In the genomic region with DNA sequence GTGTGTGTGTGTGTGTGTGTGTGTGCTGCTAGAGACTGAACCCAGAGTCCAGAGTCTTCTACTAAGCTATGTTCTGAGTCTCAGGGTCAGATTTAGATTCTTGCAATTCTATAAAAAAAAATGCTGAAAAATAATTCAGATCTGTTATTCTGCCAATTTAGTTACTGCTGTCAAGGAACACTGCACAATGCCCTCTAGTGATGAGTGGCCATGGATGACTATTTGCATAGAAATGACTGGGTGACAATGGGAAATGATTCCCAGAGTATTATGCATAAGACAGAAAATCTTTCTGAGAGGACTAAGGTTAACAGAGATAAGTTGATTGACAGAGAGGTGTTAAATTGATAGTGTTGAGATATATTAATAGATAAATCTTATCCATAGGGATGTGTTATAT, we compare ENCODE assay signal across 22 mouse cellular contexts. TPM values are rescaled to one million over a fixed set of nuclear protein-coding genes. Genes with fewer than 3 reads are reported as not detected.
DNase-seq lines count a peak whose midpoint lies in the region; ATAC-seq and TF ChIP-seq lines count a peak whose summit lies in the region.
"Had no signal": no experiment of that assay in that cellular context is flagged by ENCODE, and none has a peak within 500 bp of the region (broad histone marks: within the 10 kb centered on the region; RNA-seq: fewer than 3 reads in every experiment).

No protein-coding gene starts in this region.

- H3K36me3 ChIP-seq in heart, embryonic 11.5 days (ENCODE audit: control insufficient read depth, insufficient read depth, low read length), result no peaks in the 10 kb centered on the region
- H3K36me3 ChIP-seq: embryonic facial prominence, embryonic 10.5 days; forebrain, embryonic 10.5 days; heart, embryonic 12.5 days; hindbrain, embryonic 13.5 days had no signal

- no peaks in the 10 kb centered on the region for H3K4me1 ChIP-seq in heart, embryonic 11.5 days (ENCODE audit: control insufficient read depth, insufficient read depth, low read length)
- H3K4me1 ChIP-seq: embryonic facial prominence, embryonic 10.5 days; heart, embryonic 12.5 days; hindbrain, embryonic 13.5 days had no signal

- peak; percentile 11 for DNase-seq in heart, adult 11 months
- DNase-seq in layer of hippocampus, adult 2 months (ENCODE audit: low spot score in 2 of 2), result no peak
- DNase-seq in layer of hippocampus, adult 18-20 months (ENCODE audit: low spot score in 2 of 2), result no peak
- DNase-seq in 3T3-L1 (ENCODE audit: low read depth, low spot score), result peak; percentile 4
- DNase-seq in brain, adult 2 months (ENCODE audit: low read depth, low spot score), result peak; percentile 41
- DNase-seq: adrenal gland, postnatal 25 days; B cell, adult 2 months; cerebellum, adult 11 months; cerebellum, adult 9-11 months; heart, postnatal 14 days; kidney, adult 18-20 months; kidney, postnatal 14 days; thymus, adult 2 months had no signal

- H3K4me3 ChIP-seq in heart, embryonic 11.5 days (ENCODE audit: low read depth, low read length), result no peak overlapping the region
- H3K4me3 ChIP-seq in layer of hippocampus, adult 2 months, result peak overlapping the region; percentile 26
- H3K4me3 ChIP-seq: embryonic facial prominence, embryonic 10.5 days; forebrain, embryonic 10.5 days; heart, embryonic 12.5 days; hindbrain, embryonic 13.5 days had no signal

- no peak overlapping the region for H3K4me2 ChIP-seq in heart, embryonic 11.5 days
- H3K4me2 ChIP-seq: heart, embryonic 12.5 days; hindbrain, embryonic 13.5 days had no signal

- no peak overlapping the region for H3K9ac ChIP-seq in heart, embryonic 11.5 days (ENCODE audit: low read depth, low read length)
- H3K9ac ChIP-seq: heart, embryonic 12.5 days; hindbrain, embryonic 13.5 days; liver, embryonic 14.5 days had no signal

- no peak for ATAC-seq in heart, embryonic 11.5 days (replicated peaks; ENCODE audit: insufficient number of reproducible peaks, low FRiP score, low TSS enrichment)
- ATAC-seq in erythroblast, adult 5-6 weeks (replicated peaks; ENCODE audit: low FRiP score, poor library complexity, severe bottlenecking), result no peak
- ATAC-seq: inflammation-experienced regulatory T-cells, adult 6 months had no signal

- no peaks in the 10 kb centered on the region for H3K9me3 ChIP-seq in heart, embryonic 11.5 days (replicated peaks; ENCODE audit: control insufficient read depth, low read length)
- H3K9me3 ChIP-seq: embryonic facial prominence, embryonic 10.5 days; forebrain, embryonic 10.5 days; heart, embryonic 12.5 days; hindbrain, embryonic 13.5 days had no signal

- no peak overlapping the region for H3K27ac ChIP-seq in heart, embryonic 11.5 days (ENCODE audit: low read depth, low read length)
- H3K27ac ChIP-seq in layer of hippocampus, adult 2 months, result peak overlapping the region; percentile 19; the same call in 1 of the 2 replicates
- H3K27ac ChIP-seq: embryonic facial prominence, embryonic 10.5 days; forebrain, embryonic 10.5 days; hindbrain, embryonic 13.5 days; liver, embryonic 14.5 days; macrophage had no signal

- no peaks in the 10 kb centered on the region for H3K27me3 ChIP-seq in heart, embryonic 11.5 days (ENCODE audit: control insufficient read depth, insufficient read depth, low read length)
- H3K27me3 ChIP-seq: heart, embryonic 12.5 days; hindbrain, embryonic 13.5 days had no signal

- TF ChIP-seq CTCF in layer of hippocampus, adult 2 months (conservative IDR thresholded peaks at IDR 0.05), result peak; percentile 68

RNA-seq across cellular contexts. Expression of a gene that starts 32.3 kb away (rescaled TPM):
- 48.0 and 50.5 TPM in 2 replicates for polyA plus RNA-seq in heart, embryonic 11.5 days (2014; fragmentation: Nextera tagmentation; extraction: Ambion mirVana)
- total RNA-seq in layer of hippocampus, adult 2 months (2021), result 100 to 1,000 TPM in 1 of 2 experiments, 10 to 100 TPM in 1; 90.9 to 108 TPM
- 100 to 1,000 TPM in 1 of 2 experiments, 10 to 100 TPM in 1; 96.4 to 102 TPM for total RNA-seq in layer of hippocampus, adult 18-20 months (2021)
- total RNA-seq in erythroblast, adult 5-6 weeks (2015; ENCODE audit: low replicate concordance), result 1.9 and 2.5 TPM in 2 replicates
- total RNA-seq in erythroblast, adult 5-6 weeks (2017; ENCODE audit: low replicate concordance), result 2.4 and 2.6 TPM in 2 replicates

Comparison
In these comparisons a context has a peak if more than half of its experiments do, and no peak if none do; other contexts are left out.
1. DNase-seq: peak in heart, adult 11 months (single experiment), 3T3-L1 (single experiment) and brain, adult 2 months (single experiment); none in layer of hippocampus, adult 2 months (0 of 2) and layer of hippocampus, adult 18-20 months (0 of 2).
2. RNA of a gene that starts 32.3 kb away (total RNA-seq): 90.9 to 108 TPM in layer of hippocampus, adult 2 months and 96.4 to 102 TPM in layer of hippocampus, adult 18-20 months; 1.9 to 2.6 TPM in erythroblast, adult 5-6 weeks; every median in the first group is over 10 times any median in the second.